Mouse (Mus musculus): Measurements from ENCODE around the gene Kcnq1. TPM values are rescaled to one million over a fixed set of nuclear protein-coding genes. Genes with fewer than 3 reads are reported as not detected.

The Kcnq1 gene
- polyA plus RNA-seq, 2 experiments from 2014 or later: not detected

- ATAC-seq: no peak
Observed at GRCm38 (mm10) chr7:143467714-143468113, 361.6 kb downstream of the Kcnq1 start.

- no peak for ATAC-seq
Observed at GRCm38 (mm10) chr7:143469946-143470345, 363.8 kb downstream of the Kcnq1 start.

DNA sequence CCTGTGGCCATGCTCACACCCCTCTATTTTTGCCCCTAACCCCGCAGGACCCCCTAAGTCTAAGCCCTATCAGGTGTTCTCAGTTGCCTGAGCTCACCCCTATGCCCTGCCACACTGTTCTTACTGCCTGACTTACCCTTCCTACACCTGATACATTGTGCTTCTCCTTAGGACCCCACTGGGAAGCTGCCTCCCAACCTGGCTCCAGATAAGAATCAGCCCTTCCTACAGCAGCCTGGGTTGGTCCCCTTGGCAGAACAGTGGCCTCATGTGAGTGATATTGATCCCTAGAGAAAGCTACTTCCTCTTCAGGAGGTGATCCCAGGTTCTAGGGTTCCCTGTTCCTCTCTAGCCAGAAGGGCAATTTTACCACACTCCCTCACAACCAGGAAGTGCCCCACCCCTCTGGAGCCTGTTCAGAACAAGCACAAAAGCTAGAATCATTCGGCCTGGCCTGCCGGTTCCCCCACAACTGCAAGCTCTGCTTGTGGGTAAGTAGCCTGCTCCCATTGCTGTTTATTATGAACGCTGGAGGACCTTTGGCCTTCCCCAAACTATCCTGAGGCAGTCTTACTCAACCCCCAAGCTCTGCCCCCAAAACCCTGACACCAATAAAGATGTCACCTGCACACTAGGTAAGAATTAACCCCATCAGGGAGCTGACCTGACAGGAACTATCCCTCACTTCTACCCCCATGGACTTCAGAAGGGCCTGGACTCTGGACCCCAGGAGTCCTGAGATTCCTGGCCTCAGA lies 367.4 kb downstream of the Kcnq1 start, which contains the start of gene Slc22a18:
Gene Slc22a18 (plus strand): TSS at position 390 of the 755 bp plus-strand sequence.
- ATAC-seq: no peak

GRCm38 (mm10) chr7:143474811-143475210 lies 368.6 kb downstream of the Kcnq1 start:
- ATAC-seq: no peak

DNA sequence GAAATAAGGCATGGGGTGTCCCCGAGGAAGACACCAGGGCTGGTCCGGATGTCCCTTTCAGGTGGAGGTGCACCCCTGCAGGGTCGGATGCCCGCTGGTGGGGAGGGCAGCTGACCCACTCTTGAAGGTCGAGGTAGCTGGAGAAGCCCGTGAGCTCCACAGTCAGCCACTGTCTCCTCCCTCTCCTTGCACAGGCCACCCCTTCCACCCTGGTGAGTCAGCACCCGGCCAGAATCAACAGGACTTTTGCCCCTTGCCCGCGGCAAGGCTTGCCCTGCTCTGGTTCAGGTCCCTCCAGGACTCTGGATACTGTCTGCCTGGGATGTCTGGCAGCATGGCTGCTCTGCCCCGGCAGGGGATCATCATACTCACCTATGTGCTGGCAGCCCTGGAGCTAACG lies 369.7 kb downstream of the Kcnq1 start:
- no peak for ATAC-seq

Other genes starting within 250 kb of the Kcnq1 start
- not detected for gene Th, start 175.2 kb upstream of the Kcnq1 start, polyA plus RNA-seq (2017; shearing (Covaris generic))
- gene Ascl2, start 137.1 kb upstream of the Kcnq1 start, polyA plus RNA-seq (2017; shearing (Covaris generic)): under 1 TPM in 1 of 2 experiments, not detected in 1; 0.29 TPM
- 100 to 1,000 TPM; 419 to 490 TPM for gene Tspan32, start 101.3 kb upstream of the Kcnq1 start, polyA plus RNA-seq (2017; shearing (Covaris generic))
- 100 to 1,000 TPM; 155 to 235 TPM for gene Cd81, start 53.6 kb upstream of the Kcnq1 start, polyA plus RNA-seq (2017; shearing (Covaris generic))
- 10 to 100 TPM; 22.8 to 50.7 TPM for gene Tssc4, start 37.1 kb upstream of the Kcnq1 start, polyA plus RNA-seq (2017; shearing (Covaris generic))
- gene Trpm5, start 11.7 kb upstream of the Kcnq1 start, polyA plus RNA-seq (2017; shearing (Covaris generic)): not detected

Data from activated CD4-positive, CD25-positive, alpha-beta regulatory T cell, adult 4 months (primary cell).